In genomic region chr9:113833481-113833880, GRCm38 (mm10) we compare ENCODE assay signal across 31 mouse cellular contexts.
A peak's percentile ranks its signal among the peaks of the same experiment; 100 is the strongest.
DNase-seq lines count a peak whose midpoint lies in the region; ATAC-seq lines count a peak whose summit lies in the region.
"Had no signal": no experiment of that assay in that cellular context is flagged by ENCODE, and none has a peak within 500 bp of the region (broad histone marks: within the 10 kb centered on the region; RNA-seq: fewer than 3 reads in every experiment).

No protein-coding gene starts in this region.

- no peak overlapping the region for H3K9ac ChIP-seq in heart, embryonic 11.5 days (ENCODE audit: low read depth, low read length)
- no peak overlapping the region for H3K9ac ChIP-seq in liver, embryonic 12.5 days
- H3K9ac ChIP-seq in liver, embryonic 11.5 days (ENCODE audit: low read depth, low read length): no peak overlapping the region
- no peak overlapping the region for H3K9ac ChIP-seq in liver, embryonic 15.5 days
- H3K9ac ChIP-seq: embryonic facial prominence, embryonic 15.5 days; forebrain, embryonic 12.5 days; forebrain, postnatal 0 days; heart, embryonic 15.5 days; neural tube, embryonic 12.5 days had no signal

- no peak for ATAC-seq in heart, embryonic 11.5 days (replicated peaks; ENCODE audit: insufficient number of reproducible peaks, low FRiP score, low TSS enrichment)
- 0 out of 2 replicates have a peak, but pooled peaks have one; percentile 21 for ATAC-seq in liver, embryonic 12.5 days
- ATAC-seq in liver, embryonic 11.5 days (replicated peaks; ENCODE audit: low FRiP score): no peak
- ATAC-seq in liver, embryonic 15.5 days (ENCODE audit: insufficient read depth): peak; percentile 61
- no peak for ATAC-seq in megakaryocyte progenitor cell, adult 5-6 weeks (replicated peaks; ENCODE audit: poor library complexity)
- ATAC-seq: forebrain, postnatal 0 days; hindbrain, postnatal 0 days; intestine, embryonic 16.5 days; midbrain, embryonic 16.5 days had no signal

- H3K36me3 ChIP-seq in heart, embryonic 11.5 days (ENCODE audit: control insufficient read depth, insufficient read depth, low read length): no peaks in the 10 kb centered on the region
- H3K36me3 ChIP-seq in liver, embryonic 12.5 days: peaks cover 9% of the 10 kb centered on the region
- H3K36me3 ChIP-seq in liver, embryonic 11.5 days (ENCODE audit: control insufficient read depth, insufficient read depth, low read length): no peaks in the 10 kb centered on the region
- peaks cover 7% of the 10 kb centered on the region; the same call in 1 of the 2 replicates for H3K36me3 ChIP-seq in liver, embryonic 15.5 days (replicated peaks)
- H3K36me3 ChIP-seq: embryonic facial prominence, embryonic 15.5 days; heart, embryonic 15.5 days had no signal

- H3K9me3 ChIP-seq in heart, embryonic 11.5 days (replicated peaks; ENCODE audit: control insufficient read depth, low read length): no peaks in the 10 kb centered on the region
- H3K9me3 ChIP-seq in liver, embryonic 12.5 days (replicated peaks): no peaks in the 10 kb centered on the region
- no peaks in the 10 kb centered on the region for H3K9me3 ChIP-seq in liver, embryonic 11.5 days (ENCODE audit: control insufficient read depth, low read length)
- no peaks in the 10 kb centered on the region for H3K9me3 ChIP-seq in liver, embryonic 15.5 days (replicated peaks)
- H3K9me3 ChIP-seq: embryonic facial prominence, embryonic 10.5 days; embryonic facial prominence, embryonic 15.5 days; forebrain, embryonic 12.5 days; heart, embryonic 15.5 days; neural tube, embryonic 12.5 days had no signal

- H3K27me3 ChIP-seq in heart, embryonic 11.5 days (ENCODE audit: control insufficient read depth, insufficient read depth, low read length): no peaks in the 10 kb centered on the region
- H3K27me3 ChIP-seq in liver, embryonic 12.5 days (replicated peaks): no peaks in the 10 kb centered on the region
- no peaks in the 10 kb centered on the region for H3K27me3 ChIP-seq in liver, embryonic 11.5 days (replicated peaks; ENCODE audit: control insufficient read depth, insufficient read depth, low read length)
- no peaks in the 10 kb centered on the region for H3K27me3 ChIP-seq in liver, embryonic 15.5 days
- H3K27me3 ChIP-seq: CH12.LX; embryonic facial prominence, embryonic 15.5 days; forebrain, embryonic 12.5 days; heart, embryonic 15.5 days; neural tube, embryonic 12.5 days had no signal

- no peak overlapping the region for H3K27ac ChIP-seq in heart, embryonic 11.5 days (ENCODE audit: low read depth, low read length)
- no peak overlapping the region for H3K27ac ChIP-seq in liver, embryonic 12.5 days
- H3K27ac ChIP-seq in liver, embryonic 11.5 days (ENCODE audit: low read depth, low read length): no peak overlapping the region
- no peak overlapping the region for H3K27ac ChIP-seq in liver, embryonic 15.5 days (replicated peaks)
- H3K27ac ChIP-seq: embryonic facial prominence, embryonic 10.5 days; embryonic facial prominence, embryonic 15.5 days; forebrain, embryonic 12.5 days; heart, embryonic 15.5 days; hindbrain, postnatal 0 days; neural tube, embryonic 12.5 days; stomach, postnatal 0 days had no signal

- H3K4me2 ChIP-seq in heart, embryonic 11.5 days: no peak overlapping the region
- H3K4me2 ChIP-seq in liver, embryonic 12.5 days: no peak overlapping the region
- H3K4me2 ChIP-seq in liver, embryonic 11.5 days: no peak overlapping the region
- H3K4me2 ChIP-seq in liver, embryonic 15.5 days: no peak overlapping the region
- H3K4me2 ChIP-seq: embryonic facial prominence, embryonic 15.5 days; forebrain, embryonic 12.5 days; heart, embryonic 15.5 days; midbrain, embryonic 11.5 days; neural tube, embryonic 12.5 days had no signal

- peak; percentile 56 for DNase-seq in heart, adult 11 months
- no peak for DNase-seq in liver, embryonic 11.5 days (ENCODE audit: low spot score)
- peak; percentile 8 for DNase-seq in lung, postnatal 36 days
- DNase-seq in T-cell, adult 2 months (ENCODE audit: low spot score): no peak
- DNase-seq: adrenal gland, adult 8-10 months; cerebellum, adult 8-10 months; cerebellum, postnatal 25 days; forebrain, postnatal 0 days; gastrocnemius, postnatal 10 days; layer of hippocampus, postnatal 36 days; left cerebral cortex, postnatal 4 days; right cerebral cortex, adult 18-20 months; spleen, adult 18-20 months; thymus, adult 2 months; thymus, postnatal 36 days had no signal

- WGBS in heart, embryonic 11.5 days (ENCODE audit: insufficient replicate concordance): 86% methylated on average over 7 of the region's 7 CpGs
- 82% methylated on average over 7 of the region's 7 CpGs for WGBS in liver, embryonic 12.5 days (ENCODE audit: insufficient replicate concordance)
- WGBS in liver, embryonic 11.5 days: 86% methylated on average over 7 of the region's 7 CpGs
- 76% methylated on average over 7 of the region's 7 CpGs for WGBS in liver, embryonic 15.5 days (ENCODE audit: insufficient replicate concordance)

- H3K4me3 ChIP-seq in heart, embryonic 11.5 days (ENCODE audit: low read depth, low read length): no peak overlapping the region
- H3K4me3 ChIP-seq in liver, embryonic 12.5 days: no peak overlapping the region
- H3K4me3 ChIP-seq in liver, embryonic 11.5 days (ENCODE audit: low read depth, low read length): no peak overlapping the region
- H3K4me3 ChIP-seq in liver, embryonic 15.5 days (replicated peaks): no peak overlapping the region
- H3K4me3 ChIP-seq: embryonic facial prominence, embryonic 10.5 days; embryonic facial prominence, embryonic 15.5 days; forebrain, embryonic 12.5 days; heart, embryonic 15.5 days; myocyte; neural tube, embryonic 12.5 days had no signal

- no peaks in the 10 kb centered on the region for H3K4me1 ChIP-seq in heart, embryonic 11.5 days (ENCODE audit: control insufficient read depth, insufficient read depth, low read length)
- no peaks in the 10 kb centered on the region for H3K4me1 ChIP-seq in liver, embryonic 12.5 days
- H3K4me1 ChIP-seq in liver, embryonic 11.5 days (replicated peaks; ENCODE audit: control insufficient read depth, insufficient read depth, low read length): no peaks in the 10 kb centered on the region
- H3K4me1 ChIP-seq in liver, embryonic 15.5 days (replicated peaks): no peaks in the 10 kb centered on the region
- H3K4me1 ChIP-seq: embryonic facial prominence, embryonic 10.5 days; embryonic facial prominence, embryonic 15.5 days; forebrain, embryonic 12.5 days had no signal

Comparison
In these comparisons a context has a peak if more than half of its experiments do, and no peak if none do; other contexts are left out.
1. ATAC-seq: peak in liver, embryonic 12.5 days (single experiment) and liver, embryonic 15.5 days (single experiment); none in heart, embryonic 11.5 days (single experiment), liver, embryonic 11.5 days (single experiment) and megakaryocyte progenitor cell, adult 5-6 weeks (single experiment).
2. DNase-seq: peak in heart, adult 11 months (single experiment) and lung, postnatal 36 days (single experiment); none in liver, embryonic 11.5 days (single experiment) and T-cell, adult 2 months (single experiment).